Mouse (Mus musculus): Measurements from ENCODE around the gene Snx30. TPM values are rescaled to one million over a fixed set of nuclear protein-coding genes. Genes with fewer than 3 reads are reported as not detected.

Snx30 gene
- polyA plus RNA-seq, 1 experiment, result 14.6 TPM

GRCm38 (mm10) chr4:59831038-59831437 is 25.4 kb downstream of the Snx30 start:
- TF ChIP-seq POLR2A (IDR thresholded peaks at IDR 0.05; ENCODE audit: extremely low read depth, insufficient read depth, low read length) (no peak), CTCF (IDR thresholded peaks at IDR 0.05; ENCODE audit: extremely low read depth, insufficient read depth, low read length) (no peak)
- Histone ChIP-seq H3K4me3 (ENCODE audit: insufficient read depth, low read length) (no peak overlapping the region), H3K27ac (ENCODE audit: insufficient read depth, low read length) (no peak overlapping the region), H3K4me1 (ENCODE audit: control insufficient read depth, insufficient read depth, low read length) (peaks cover 7% of the 10 kb centered on the region)

- H3K4me1 ChIP-seq (ENCODE audit: control insufficient read depth, insufficient read depth, low read length), result peaks cover 7% of the 10 kb centered on the region
- no peak overlapping the region for H3K4me3 ChIP-seq (ENCODE audit: insufficient read depth, low read length)
- TF ChIP-seq CTCF (IDR thresholded peaks at IDR 0.05; ENCODE audit: extremely low read depth, insufficient read depth, low read length) (no peak), POLR2A (IDR thresholded peaks at IDR 0.05; ENCODE audit: extremely low read depth, insufficient read depth, low read length) (no peak)
- no peak overlapping the region for H3K27ac ChIP-seq (ENCODE audit: insufficient read depth, low read length)
These were observed 27.2 kb downstream of the Snx30 start for GRCm38 (mm10) chr4:59832810-59833209.

- Histone ChIP-seq H3K27ac (ENCODE audit: insufficient read depth, low read length) (no peak overlapping the region), H3K4me3 (ENCODE audit: insufficient read depth, low read length) (no peak overlapping the region), H3K4me1 (ENCODE audit: control insufficient read depth, insufficient read depth, low read length) (no peaks in the 10 kb centered on the region)
- TF ChIP-seq POLR2A (IDR thresholded peaks at IDR 0.05; ENCODE audit: extremely low read depth, insufficient read depth, low read length), result no peak
- no peak for TF ChIP-seq CTCF (IDR thresholded peaks at IDR 0.05; ENCODE audit: extremely low read depth, insufficient read depth, low read length)
These were observed 32.0 kb downstream of the Snx30 start for GRCm38 (mm10) chr4:59837659-59838058.

DNA sequence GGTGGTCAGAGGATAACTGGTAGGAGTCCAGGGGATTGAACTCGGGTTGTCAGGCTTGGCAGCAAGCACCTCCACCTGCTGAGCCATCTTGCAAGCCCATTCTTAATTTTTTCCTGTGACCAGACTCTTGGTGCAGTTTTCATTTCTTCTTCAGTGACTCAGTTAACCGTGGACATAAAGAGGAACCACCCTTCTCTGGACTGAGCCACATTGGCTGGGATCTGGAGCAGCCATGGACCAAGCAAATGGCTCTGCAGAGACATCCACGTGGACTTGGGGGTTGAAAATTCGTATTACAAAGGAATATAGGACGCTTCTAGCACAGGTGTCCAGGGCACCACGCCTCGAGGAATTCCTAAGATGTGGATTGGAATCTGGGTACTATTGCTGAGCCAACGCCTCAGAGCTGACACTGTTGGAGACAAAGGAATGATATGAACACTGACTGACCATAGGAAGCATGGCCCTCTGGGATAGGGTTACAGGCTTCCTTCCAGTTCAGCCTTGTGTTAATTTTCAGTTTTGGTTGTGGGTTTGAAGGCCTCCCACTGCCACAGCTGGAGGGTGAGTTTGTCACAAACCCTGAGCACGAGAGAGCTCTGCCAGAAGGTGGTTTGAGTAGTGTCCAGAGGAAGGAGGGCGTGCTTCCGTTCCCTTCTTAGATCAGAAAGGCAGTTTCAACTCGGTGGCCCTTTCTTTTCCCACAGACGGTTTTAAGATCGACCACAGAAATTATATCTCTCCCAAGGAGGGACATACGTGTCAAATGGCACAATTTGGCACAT is 39.0 kb downstream of the Snx30 start:
- no peak for TF ChIP-seq CTCF (IDR thresholded peaks at IDR 0.05; ENCODE audit: extremely low read depth, insufficient read depth, low read length)
- no peak for TF ChIP-seq POLR2A (IDR thresholded peaks at IDR 0.05; ENCODE audit: extremely low read depth, insufficient read depth, low read length)
- Histone ChIP-seq H3K27ac (ENCODE audit: insufficient read depth, low read length) (no peak overlapping the region), H3K4me1 (ENCODE audit: control insufficient read depth, insufficient read depth, low read length) (no peaks in the 10 kb centered on the region; the same call in 1 of the 2 replicates), H3K4me3 (ENCODE audit: insufficient read depth, low read length) (no peak overlapping the region)

DNA sequence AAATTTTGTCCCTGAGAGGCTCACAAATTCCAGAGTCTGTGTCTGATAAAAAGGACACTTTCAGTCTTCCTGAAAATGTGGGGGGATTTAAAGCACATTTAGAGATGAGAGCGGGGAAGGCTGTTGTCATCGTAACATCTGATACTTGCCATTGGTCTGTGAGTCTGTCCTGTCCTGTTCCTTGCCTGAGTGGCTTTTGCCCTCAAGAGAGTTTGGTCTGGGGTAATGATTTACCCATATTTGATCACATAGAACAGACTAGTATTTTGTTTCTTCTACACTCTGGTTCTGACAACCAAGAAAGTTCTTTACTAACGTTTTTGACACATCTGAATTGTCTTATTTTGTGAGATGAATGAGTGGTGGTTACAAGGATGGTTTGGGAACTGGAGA is 39.6 kb downstream of the Snx30 start:
- H3K27ac ChIP-seq (ENCODE audit: insufficient read depth, low read length), result no peak overlapping the region
- H3K4me3 ChIP-seq (ENCODE audit: insufficient read depth, low read length), result no peak overlapping the region
- TF ChIP-seq POLR2A (IDR thresholded peaks at IDR 0.05; ENCODE audit: extremely low read depth, insufficient read depth, low read length) (no peak), CTCF (IDR thresholded peaks at IDR 0.05; ENCODE audit: extremely low read depth, insufficient read depth, low read length) (no peak)
- no peaks in the 10 kb centered on the region; the same call in 1 of the 2 replicates for H3K4me1 ChIP-seq (ENCODE audit: control insufficient read depth, insufficient read depth, low read length)

- TF ChIP-seq CTCF (IDR thresholded peaks at IDR 0.05; ENCODE audit: extremely low read depth, insufficient read depth, low read length) (no peak), POLR2A (IDR thresholded peaks at IDR 0.05; ENCODE audit: extremely low read depth, insufficient read depth, low read length) (no peak)
- H3K4me3 ChIP-seq (ENCODE audit: insufficient read depth, low read length), result no peak overlapping the region
- no peaks in the 10 kb centered on the region; the same call in none of the 2 replicates for H3K4me1 ChIP-seq (ENCODE audit: control insufficient read depth, insufficient read depth, low read length)
- no peak overlapping the region for H3K27ac ChIP-seq (ENCODE audit: insufficient read depth, low read length)
These were observed 41.8 kb downstream of the Snx30 start for GRCm38 (mm10) chr4:59847447-59847846.

DNA sequence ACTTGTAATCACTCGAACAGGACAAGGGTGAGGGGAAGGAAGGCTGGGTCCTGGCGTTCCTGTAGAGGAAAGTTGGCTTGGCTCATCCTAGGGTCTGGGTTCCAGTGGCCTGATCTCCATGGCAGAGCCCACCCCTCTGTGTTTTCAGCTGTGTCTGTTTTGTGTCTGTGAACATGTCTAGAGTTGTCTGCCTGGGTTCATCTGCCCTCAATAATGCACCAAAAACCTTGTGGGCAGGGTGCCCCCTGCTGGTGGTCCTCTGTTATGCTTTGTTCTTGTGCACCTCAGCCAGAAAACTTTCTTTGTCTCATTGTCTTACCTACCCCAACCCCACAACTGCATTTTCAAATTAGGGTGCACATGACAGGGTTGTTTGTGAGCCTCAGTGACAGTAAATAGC is 44.5 kb downstream of the Snx30 start:
- TF ChIP-seq POLR2A (IDR thresholded peaks at IDR 0.05; ENCODE audit: extremely low read depth, insufficient read depth, low read length), result no peak
- TF ChIP-seq CTCF (IDR thresholded peaks at IDR 0.05; ENCODE audit: extremely low read depth, insufficient read depth, low read length), result peak; percentile 63
- Histone ChIP-seq H3K4me3 (ENCODE audit: insufficient read depth, low read length) (no peak overlapping the region), H3K4me1 (ENCODE audit: control insufficient read depth, insufficient read depth, low read length) (no peaks in the 10 kb centered on the region; the same call in none of the 2 replicates), H3K27ac (ENCODE audit: insufficient read depth, low read length) (no peak overlapping the region)

- H3K27ac ChIP-seq (ENCODE audit: insufficient read depth, low read length), result no peak overlapping the region
- no peaks in the 10 kb centered on the region; the same call in none of the 2 replicates for H3K4me1 ChIP-seq (ENCODE audit: control insufficient read depth, insufficient read depth, low read length)
- H3K4me3 ChIP-seq (ENCODE audit: insufficient read depth, low read length), result no peak overlapping the region
- TF ChIP-seq CTCF (IDR thresholded peaks at IDR 0.05; ENCODE audit: extremely low read depth, insufficient read depth, low read length), result no peak
- TF ChIP-seq POLR2A (IDR thresholded peaks at IDR 0.05; ENCODE audit: extremely low read depth, insufficient read depth, low read length), result no peak
These were observed 45.4 kb downstream of the Snx30 start for GRCm38 (mm10) chr4:59850886-59851623.

GRCm38 (mm10) chr4:59853155-59853554 is 47.5 kb downstream of the Snx30 start:
- H3K4me3 ChIP-seq (ENCODE audit: insufficient read depth, low read length), result no peak overlapping the region
- H3K27ac ChIP-seq (ENCODE audit: insufficient read depth, low read length), result no peak overlapping the region
- TF ChIP-seq CTCF (IDR thresholded peaks at IDR 0.05; ENCODE audit: extremely low read depth, insufficient read depth, low read length) (no peak), POLR2A (IDR thresholded peaks at IDR 0.05; ENCODE audit: extremely low read depth, insufficient read depth, low read length) (no peak)
- H3K4me1 ChIP-seq (ENCODE audit: control insufficient read depth, insufficient read depth, low read length), result no peaks in the 10 kb centered on the region; the same call in 1 of the 2 replicates

Measured in cortical plate, adult 2 months (tissue).